Mouse (Mus musculus) cerebellum, postnatal 25 days (tissue): ENCODE results near the gene Tpp2.
"Not testable (repeated sequence)": the region's sequence is repeated elsewhere in the genome, so short reads cannot be mapped to it uniquely, and the experiment has no call there.

Experiments
- DNase-seq, 2 experiments: peaks; one replicate each; pipeline ENCODE4 v3.0.0; 2021; ENCODE audit warnings: mixed read lengths in 2 of 2

Tpp2 gene

DNA sequence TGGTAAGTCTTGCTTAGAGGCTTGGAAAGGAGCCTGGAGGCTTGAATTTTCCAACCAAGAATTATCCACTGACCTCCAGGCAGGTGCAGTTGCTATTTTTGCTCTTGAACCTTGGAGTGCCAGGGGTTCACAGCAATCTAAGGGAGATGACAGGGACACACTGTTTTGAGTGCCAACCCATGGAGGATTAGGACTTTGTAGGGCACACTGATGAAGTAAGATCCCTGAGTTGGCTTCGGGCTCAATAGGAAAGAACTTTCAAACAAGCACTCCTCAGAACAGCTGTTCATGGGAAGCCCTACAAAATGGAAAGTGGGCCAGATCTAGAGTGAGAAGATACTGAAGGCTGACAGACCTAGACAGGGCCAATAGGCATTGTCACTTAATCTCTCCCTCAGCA, 89.2 kb downstream of the Tpp2 start:
- DNase-seq, result no peak

DNA sequence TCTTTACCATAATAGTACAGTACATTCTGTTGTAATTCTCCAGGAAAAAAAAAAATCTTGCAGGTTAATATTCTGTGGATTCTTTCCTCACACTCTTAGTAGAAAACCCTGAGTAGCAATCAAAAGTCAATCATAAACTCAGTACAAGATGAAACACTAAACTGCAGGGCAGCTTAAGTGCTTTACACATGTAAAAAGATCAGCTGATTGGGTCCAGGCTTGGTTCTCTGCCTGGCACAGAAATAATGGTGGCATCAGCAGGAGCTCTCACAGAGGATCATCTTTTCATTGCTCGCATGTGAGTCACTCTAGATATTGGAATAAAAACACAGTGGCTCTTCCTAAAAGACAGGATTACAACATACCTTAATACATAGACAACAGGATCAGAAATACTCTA, 94.2 kb downstream of the Tpp2 start:
- no peak for DNase-seq

DNA sequence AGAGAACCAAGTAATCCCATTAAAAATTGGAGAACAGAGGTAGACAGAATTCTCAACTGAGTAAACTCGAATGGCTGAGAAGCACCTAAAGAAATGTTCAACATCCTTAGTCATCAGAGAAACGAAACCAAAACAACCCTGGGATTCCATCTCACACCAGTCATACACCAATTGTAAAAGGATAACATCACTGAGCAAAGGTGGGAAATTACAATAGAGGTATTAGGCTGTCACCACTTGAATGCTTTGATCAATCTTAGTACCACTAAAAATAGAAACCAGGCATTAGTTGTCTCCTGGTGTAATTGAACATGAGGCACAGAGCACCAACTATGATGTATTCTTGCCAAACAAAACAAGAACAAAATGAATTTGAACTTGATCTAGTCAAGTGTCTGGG, 98.8 kb downstream of the Tpp2 start:
- no peak for DNase-seq

DNA sequence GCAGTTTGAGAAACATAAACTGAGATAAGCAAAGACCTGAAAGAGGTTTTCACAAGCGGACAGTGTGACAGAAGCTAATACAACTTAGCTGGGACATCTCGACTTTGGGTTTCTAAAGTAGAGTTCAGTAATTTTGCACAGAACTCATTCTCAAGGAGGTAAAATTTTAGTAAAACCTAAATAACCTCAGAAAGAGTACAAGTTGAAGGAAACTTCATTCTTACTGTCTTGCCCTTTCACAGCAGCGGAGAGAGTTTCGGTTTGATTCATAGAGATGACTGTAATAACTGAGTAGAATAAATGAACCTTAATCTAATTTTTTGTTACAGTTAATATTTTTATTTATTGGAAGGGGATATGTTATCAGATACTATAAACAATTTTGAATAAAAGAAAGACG, 99.5 kb downstream of the Tpp2 start:
- no peak for DNase-seq

DNA sequence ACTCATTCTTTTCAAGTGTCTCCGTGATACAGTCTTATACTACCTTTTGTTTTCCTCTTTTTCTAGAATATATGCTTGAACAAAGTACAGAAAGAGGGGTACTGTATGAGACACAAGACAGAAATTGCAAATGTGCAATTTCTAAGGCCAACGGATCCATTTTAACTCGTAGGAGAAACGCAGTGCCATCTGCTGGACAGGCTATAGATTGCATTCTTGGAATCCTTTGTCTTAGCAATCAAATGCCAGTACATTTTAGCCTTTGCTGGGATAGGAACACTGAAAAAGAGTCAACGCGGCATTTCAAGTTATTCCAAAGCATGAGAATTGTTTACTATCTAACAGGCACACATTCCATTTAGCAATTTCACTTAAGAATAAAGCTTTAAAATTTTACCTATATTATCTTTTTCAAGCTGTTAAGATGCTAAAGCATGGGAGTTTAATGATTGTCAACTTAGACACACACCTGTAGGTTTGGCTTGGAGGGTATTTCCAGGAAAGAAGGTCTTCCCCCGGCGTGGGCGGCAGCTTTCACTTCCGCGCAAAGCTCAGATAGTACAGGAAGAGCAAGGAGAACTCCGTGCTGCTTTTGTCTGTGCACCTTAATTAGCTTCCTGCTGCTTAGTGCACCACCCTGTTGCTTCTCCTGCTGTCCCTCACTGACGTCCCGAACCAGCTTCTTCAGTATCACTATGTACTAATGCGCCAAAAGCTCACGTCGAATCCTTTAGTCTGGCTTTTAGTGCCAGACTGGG, 108.5 kb downstream of the Tpp2 start:
- peak; percentile 39 to 77 for DNase-seq

DNA sequence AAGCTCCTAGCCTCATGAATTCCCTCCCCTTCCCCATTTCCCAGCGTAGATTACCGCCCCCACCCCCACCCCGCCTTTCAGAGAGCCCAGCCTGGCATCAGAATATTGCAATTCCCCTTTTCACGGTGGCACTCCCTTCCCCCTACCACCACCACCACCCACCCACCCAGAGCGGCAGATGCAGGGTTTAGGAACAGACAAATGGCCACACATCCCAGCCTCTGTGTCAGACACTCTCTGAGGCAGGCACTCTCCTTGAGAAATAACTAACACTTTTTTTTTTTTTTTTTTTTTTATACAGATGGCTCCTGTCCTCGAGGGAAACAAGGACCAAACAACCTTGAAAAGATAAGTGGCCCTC, 109.1 kb downstream of the Tpp2 start:
- DNase-seq, result no peak

DNA sequence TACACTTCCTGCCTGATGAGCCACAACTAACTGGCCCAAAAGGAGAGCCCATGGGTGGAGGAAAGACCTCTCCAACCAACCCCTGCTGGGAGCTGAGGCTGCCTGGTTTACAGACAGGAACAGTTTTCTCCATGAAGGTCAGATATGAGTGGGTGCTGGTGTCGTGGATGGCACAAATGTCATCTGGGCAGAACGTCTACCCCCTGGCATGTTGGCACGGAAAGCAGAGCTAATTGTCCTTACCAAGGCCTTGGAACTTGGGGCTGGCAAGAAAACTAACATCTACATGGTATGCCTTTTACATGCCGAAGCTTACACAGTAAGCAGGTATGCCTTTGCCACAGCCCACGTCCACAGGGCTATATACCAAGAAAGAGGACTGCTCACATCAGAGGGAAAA, 112.2 kb downstream of the Tpp2 start:
- DNase-seq, result not testable (repeated sequence)

DNA sequence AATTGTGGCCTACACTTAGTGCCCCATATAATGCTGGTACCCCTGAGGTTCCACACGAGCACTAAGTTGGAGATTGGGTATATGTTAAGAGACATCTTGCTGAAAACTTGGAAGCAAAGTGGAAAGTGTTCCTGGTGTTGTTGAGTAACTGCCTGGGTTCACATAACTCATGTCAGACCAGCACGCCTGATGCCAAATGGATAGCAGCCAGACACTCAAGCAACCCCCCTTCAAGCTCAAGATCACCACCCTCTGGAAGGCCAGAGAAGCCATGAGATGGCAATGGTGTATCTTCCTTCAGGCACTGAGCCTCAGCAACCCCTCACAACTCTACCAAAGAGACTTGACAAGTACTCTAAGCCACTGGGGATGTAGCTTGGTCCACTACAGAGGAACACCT, 113.1 kb downstream of the Tpp2 start:
- no peak for DNase-seq
